Mouse (Mus musculus): Measurements from ENCODE around the gene Dusp1. TPM values are rescaled to one million over a fixed set of nuclear protein-coding genes. Genes with fewer than 3 reads are reported as not detected.

The Dusp1 gene
- polyA plus RNA-seq, 1 experiment from 2014 or later: 28.8 TPM

GRCm38 (mm10) chr17:26510146-26511045 lies 51.5 kb downstream of the Dusp1 start:
- 77% methylated on average over 15 of the region's 15 CpGs for WGBS

GRCm38 (mm10) chr17:26508961-26509771 lies 52.8 kb downstream of the Dusp1 start:
- Histone ChIP-seq H3K27me3 (ENCODE audit: insufficient read depth, poor library complexity, severe bottlenecking) (0 out of 2 replicates have a peak, but pooled peaks cover 5% of the 10 kb centered on the region), H3K36me3 (peaks cover 19% of the 10 kb centered on the region), H3K4me3 (peak overlapping the region; percentile 78), H3K27ac (peak overlapping the region; percentile 98), H3K9me3 (no peaks in the 10 kb centered on the region), H3K4me1 (peaks cover 64% of the 10 kb centered on the region)
- WGBS: 23% methylated on average over 25 of the region's 25 CpGs
- DNase-seq (ENCODE audit: low spot score): no peak

More at GRCm38 (mm10) chr17:26510146-26511045, 51.5 kb downstream of the Dusp1 start:
- H3K36me3 ChIP-seq: peaks cover 13% of the 10 kb centered on the region
- H3K9me3 ChIP-seq: no peaks in the 10 kb centered on the region
- 0 out of 2 replicates have a peak, but pooled peaks cover 5% of the 10 kb centered on the region for H3K27me3 ChIP-seq (ENCODE audit: insufficient read depth, poor library complexity, severe bottlenecking)
- DNase-seq (ENCODE audit: low spot score): peak; percentile 74
- peaks cover 60% of the 10 kb centered on the region for H3K4me1 ChIP-seq
- H3K4me3 ChIP-seq: no peak overlapping the region
- H3K27ac ChIP-seq: peak overlapping the region; percentile 70

DNA sequence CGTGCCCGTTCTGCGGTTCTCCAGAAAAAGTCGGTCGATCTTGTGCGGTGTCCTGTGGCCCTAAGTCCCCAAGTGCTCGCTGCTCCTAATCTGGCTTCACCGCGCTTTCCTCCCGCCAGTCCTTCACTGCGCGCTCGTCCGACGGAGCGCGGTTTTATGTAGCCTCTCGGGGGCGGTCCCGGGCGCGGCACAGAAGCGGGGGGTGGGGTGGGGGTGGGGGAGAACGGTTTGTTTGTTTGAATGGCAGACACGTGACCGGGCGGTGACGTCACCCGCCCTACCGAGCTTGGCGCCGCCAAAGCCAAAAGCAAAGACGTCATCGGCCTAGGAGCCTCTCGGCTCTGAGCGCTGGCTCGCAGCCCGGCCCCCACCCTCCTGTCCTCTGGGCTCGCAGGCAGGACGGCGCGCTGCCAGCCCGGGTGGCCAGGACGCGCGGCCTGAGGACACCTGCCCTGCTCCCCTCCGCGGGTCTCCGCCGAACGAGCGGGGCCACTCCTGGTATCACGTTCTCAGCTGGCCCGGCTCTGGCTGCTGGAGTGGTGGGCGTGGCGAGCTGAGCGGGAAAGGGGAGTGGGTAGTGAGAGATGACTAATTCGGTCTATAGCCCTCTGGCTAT lies 53.5 kb downstream of the Dusp1 start:
- Histone ChIP-seq H3K27me3 (ENCODE audit: insufficient read depth, poor library complexity, severe bottlenecking) (0 out of 2 replicates have a peak, but pooled peaks cover 5% of the 10 kb centered on the region), H3K4me3 (peak overlapping the region; percentile 78), H3K27ac (peak overlapping the region; percentile 98), H3K9me3 (no peaks in the 10 kb centered on the region), H3K4me1 (peaks cover 64% of the 10 kb centered on the region), H3K36me3 (peaks cover 19% of the 10 kb centered on the region)
- under 1% methylated on average over 58 of the region's 58 CpGs for WGBS
- peak; percentile 98 for DNase-seq (ENCODE audit: low spot score)

DNA sequence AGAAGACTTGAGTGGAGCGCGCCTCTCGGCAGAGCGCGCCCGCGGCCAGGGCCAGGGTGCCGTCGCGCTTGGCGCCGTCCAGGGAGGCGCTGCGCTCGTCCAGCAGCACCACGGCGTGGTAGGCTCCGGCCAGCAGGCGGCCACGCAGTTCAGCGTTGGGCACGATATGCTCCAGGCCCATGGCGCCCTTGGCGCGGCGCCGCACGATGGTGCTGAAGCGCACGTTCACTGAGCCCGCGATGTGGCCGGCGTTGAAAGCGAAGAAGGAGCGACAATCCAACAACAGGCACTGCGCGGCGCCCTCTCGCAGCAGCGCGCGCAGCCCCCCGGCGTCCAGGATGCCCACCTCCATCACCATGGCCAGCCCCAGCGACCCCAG lies 54.0 kb downstream of the Dusp1 start:
- 0% methylated on average over 46 of the region's 46 CpGs for WGBS
- peak overlapping the region; percentile 98 for H3K27ac ChIP-seq
- no peaks in the 10 kb centered on the region for H3K9me3 ChIP-seq
- H3K27me3 ChIP-seq (ENCODE audit: insufficient read depth, poor library complexity, severe bottlenecking): 0 out of 2 replicates have a peak, but pooled peaks cover 5% of the 10 kb centered on the region
- peak; percentile 94 for DNase-seq (ENCODE audit: low spot score)
- H3K4me3 ChIP-seq: peak overlapping the region; percentile 78
- H3K4me1 ChIP-seq: peaks cover 64% of the 10 kb centered on the region
- peaks cover 19% of the 10 kb centered on the region for H3K36me3 ChIP-seq

DNA sequence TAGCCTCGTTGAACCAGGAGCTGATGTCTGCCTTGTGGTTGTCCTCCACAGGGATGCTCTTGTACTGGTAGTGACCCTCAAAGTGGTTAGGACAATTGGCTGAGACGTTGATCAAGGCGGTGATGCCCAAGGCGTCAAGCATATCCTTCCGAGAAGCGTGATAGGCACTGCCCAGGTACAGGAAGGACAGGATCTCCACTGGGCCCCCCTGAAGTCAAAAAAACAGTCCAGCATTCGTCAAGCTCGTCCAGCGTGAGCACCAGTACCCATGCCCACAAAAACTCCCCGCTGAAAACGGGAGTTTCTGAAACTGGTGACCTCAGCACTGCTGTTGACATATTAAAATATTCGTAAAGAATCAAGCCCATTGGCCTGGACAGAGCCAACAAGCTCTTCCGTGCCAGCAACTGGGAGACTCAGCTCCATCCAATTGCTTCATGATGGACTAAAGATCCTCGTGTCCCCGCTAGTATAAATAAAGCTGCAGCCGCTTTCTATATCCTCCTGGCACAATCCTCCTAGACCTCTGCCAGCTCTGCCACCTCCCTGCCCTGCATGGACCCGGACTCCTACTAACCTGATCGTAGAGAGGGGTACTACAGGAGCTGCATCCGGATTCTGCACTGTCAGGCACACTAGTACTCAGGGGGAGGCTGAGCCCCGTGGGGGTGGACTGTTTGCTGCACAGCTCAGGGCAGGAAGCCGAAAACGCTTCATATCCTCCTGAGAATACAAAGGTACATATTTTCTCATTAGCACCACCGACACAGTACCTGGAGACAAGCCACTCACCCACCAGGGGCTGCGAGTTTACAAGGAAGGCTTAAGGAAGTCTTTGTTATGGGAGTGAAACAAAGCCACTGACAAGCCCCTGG lies 54.7 kb downstream of the Dusp1 start:
- 23% methylated on average over 24 of the region's 24 CpGs for WGBS
- DNase-seq (ENCODE audit: low spot score): peak; percentile 75
- peaks cover 19% of the 10 kb centered on the region for H3K36me3 ChIP-seq
- H3K27ac ChIP-seq: peak overlapping the region; percentile 98
- peak overlapping the region; percentile 78 for H3K4me3 ChIP-seq
- H3K4me1 ChIP-seq: peaks cover 63% of the 10 kb centered on the region
- 0 out of 2 replicates have a peak, but pooled peaks cover 5% of the 10 kb centered on the region for H3K27me3 ChIP-seq (ENCODE audit: insufficient read depth, poor library complexity, severe bottlenecking)
- no peaks in the 10 kb centered on the region for H3K9me3 ChIP-seq

GRCm38 (mm10) chr17:26506031-26506641 lies 55.8 kb downstream of the Dusp1 start:
- H3K4me3 ChIP-seq: peak overlapping the region; percentile 78
- H3K27ac ChIP-seq: peak overlapping the region; percentile 98; the same call in 1 of the 2 replicates
- H3K36me3 ChIP-seq: peaks cover 19% of the 10 kb centered on the region
- peaks cover 59% of the 10 kb centered on the region for H3K4me1 ChIP-seq
- 72% methylated on average over 14 of the region's 14 CpGs for WGBS
- H3K9me3 ChIP-seq: no peaks in the 10 kb centered on the region
- peak; percentile 73 for DNase-seq (ENCODE audit: low spot score)
- 0 out of 2 replicates have a peak, but pooled peaks cover 5% of the 10 kb centered on the region for H3K27me3 ChIP-seq (ENCODE audit: insufficient read depth, poor library complexity, severe bottlenecking)

DNA sequence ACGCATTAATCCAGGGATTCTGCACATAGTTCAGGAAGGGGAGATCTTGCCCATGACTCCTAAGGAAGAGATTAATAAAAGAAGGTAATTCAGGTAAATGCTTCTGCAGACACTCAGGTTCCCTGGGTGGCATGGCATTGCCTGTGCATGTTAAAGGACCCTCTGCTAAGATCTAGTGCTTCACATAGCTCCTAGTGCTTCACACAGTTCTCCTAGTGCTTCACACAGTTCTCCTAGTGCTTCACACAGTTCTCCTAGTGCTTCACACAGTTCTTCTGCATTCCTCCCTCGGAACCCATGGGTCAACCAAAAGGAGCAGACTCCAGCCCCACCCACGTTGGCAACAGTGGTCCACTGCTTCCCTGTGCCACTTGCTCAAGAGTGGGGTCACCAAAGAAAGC lies 56.7 kb downstream of the Dusp1 start:
- Histone ChIP-seq H3K4me3 (0 out of 2 replicates have a peak overlapping the region, but pooled peaks have one; percentile 3), H3K36me3 (peaks cover 19% of the 10 kb centered on the region), H3K27me3 (ENCODE audit: insufficient read depth, poor library complexity, severe bottlenecking) (no peaks in the 10 kb centered on the region), H3K4me1 (peaks cover 58% of the 10 kb centered on the region), H3K27ac (no peak overlapping the region; the same call in 1 of the 2 replicates), H3K9me3 (no peaks in the 10 kb centered on the region)
- WGBS: 80% methylated on average over 3 of the region's 3 CpGs
- DNase-seq (ENCODE audit: low spot score): no peak

DNA sequence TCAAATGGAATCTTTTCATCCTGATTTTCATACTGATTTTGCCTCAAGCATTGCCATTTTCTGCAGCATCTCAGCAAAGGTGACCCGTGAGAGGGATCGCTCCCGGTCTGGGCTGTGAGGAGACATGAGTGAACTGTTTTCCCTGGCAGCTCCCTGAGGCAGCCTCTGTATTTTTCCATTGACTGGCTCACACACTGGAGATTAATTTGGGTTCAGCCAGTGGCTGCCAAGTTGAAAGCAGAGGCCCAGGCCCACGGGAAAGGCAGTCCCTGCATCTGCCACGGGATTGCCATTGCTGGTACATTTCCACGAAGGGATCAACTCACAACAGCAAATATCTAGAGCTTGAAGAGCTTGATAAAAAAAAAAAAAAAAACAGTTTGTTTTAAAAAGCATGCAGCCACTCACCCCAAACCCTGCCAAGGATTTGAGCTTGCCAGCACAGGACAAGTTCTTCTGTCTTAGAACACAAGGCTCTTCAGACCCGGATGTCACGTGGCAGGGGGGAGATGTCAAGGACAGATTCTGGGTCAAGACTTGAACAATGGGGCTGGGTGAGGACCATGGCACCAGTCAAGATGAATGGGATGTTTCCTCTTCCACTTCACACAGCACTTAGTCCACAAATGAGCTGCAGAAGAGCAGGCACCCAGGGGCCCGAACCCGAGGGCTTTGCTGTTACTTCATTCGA lies 57.8 kb downstream of the Dusp1 start:
- 23% methylated on average over 11 of the region's 11 CpGs for WGBS
- peaks cover 53% of the 10 kb centered on the region for H3K4me1 ChIP-seq
- H3K27ac ChIP-seq: peak overlapping the region; percentile 88
- no peaks in the 10 kb centered on the region for H3K27me3 ChIP-seq (ENCODE audit: insufficient read depth, poor library complexity, severe bottlenecking)
- peaks cover 19% of the 10 kb centered on the region for H3K36me3 ChIP-seq
- no peaks in the 10 kb centered on the region for H3K9me3 ChIP-seq
- no peak for DNase-seq (ENCODE audit: low spot score)
- H3K4me3 ChIP-seq: peak overlapping the region; percentile 47

- peak; percentile 93 for DNase-seq (ENCODE audit: low spot score)
- H3K9me3 ChIP-seq: no peaks in the 10 kb centered on the region
- H3K27me3 ChIP-seq (ENCODE audit: insufficient read depth, poor library complexity, severe bottlenecking): no peaks in the 10 kb centered on the region
- H3K4me1 ChIP-seq: peaks cover 52% of the 10 kb centered on the region
- 4% methylated on average over 20 of the region's 20 CpGs for WGBS
- peak overlapping the region; percentile 47 for H3K4me3 ChIP-seq
- H3K36me3 ChIP-seq: peaks cover 19% of the 10 kb centered on the region
- peak overlapping the region; percentile 88 for H3K27ac ChIP-seq
Observed at GRCm38 (mm10) chr17:26502808-26503671, 58.9 kb downstream of the Dusp1 start.

- no peaks in the 10 kb centered on the region for H3K27me3 ChIP-seq (ENCODE audit: insufficient read depth, poor library complexity, severe bottlenecking)
- peaks cover 19% of the 10 kb centered on the region for H3K36me3 ChIP-seq
- no peak for DNase-seq (ENCODE audit: low spot score)
- H3K9me3 ChIP-seq: no peaks in the 10 kb centered on the region
- WGBS: 93% methylated on average over 5 of the region's 5 CpGs
- no peak overlapping the region for H3K4me3 ChIP-seq
- peak overlapping the region; percentile 88 for H3K27ac ChIP-seq
- peaks cover 56% of the 10 kb centered on the region for H3K4me1 ChIP-seq
Observed at GRCm38 (mm10) chr17:26501826-26502225, 60.1 kb downstream of the Dusp1 start.
